Mouse (Mus musculus) forebrain, embryonic 12.5 days (tissue): Measurements from ENCODE around the gene Tpst2. TPM values are rescaled to one million over a fixed set of nuclear protein-coding genes. Genes with fewer than 3 reads are reported as not detected.
A peak's percentile ranks its signal among the peaks of the same experiment; 100 is the strongest.

Experiments
- ATAC-seq: fragments of 200-750 bp; cut with Nextera tagmentation; 2 replicates; pipeline ENCODE4 v1.8.0; 2017; ENCODE audit warnings: moderate TSS enrichment; ENCODE audit not compliant: low FRiP score
- H3K27ac ChIP-seq: fragments of 300-500 bp; sonication (generic); 2 replicates; pipeline ENCODE4 v1.5.1; 2016; ENCODE audit warnings: mild to moderate bottlenecking
- H3K27me3 ChIP-seq: fragments of 300-500 bp; sonication (generic); 2 replicates; pipeline ENCODE4 v1.6.1; 2016; ENCODE audit warnings: mild to moderate bottlenecking
- H3K36me3 ChIP-seq: fragments of 300-500 bp; sonication (generic); replicated peaks from 2 replicates; pipeline ENCODE4 v1.6.1; 2016; ENCODE audit warnings: mild to moderate bottlenecking
- H3K4me1 ChIP-seq: fragments of 300-500 bp; sonication (generic); 2 replicates; pipeline ENCODE4 v1.6.1; 2016
- H3K4me2 ChIP-seq: fragments of 300-500 bp; sonication (generic); 2 replicates; pipeline ENCODE4 v1.6.1; 2016; ENCODE audit warnings: mild to moderate bottlenecking, moderate library complexity
- H3K4me3 ChIP-seq: fragments of 300-500 bp; sonication (generic); replicated peaks from 2 replicates; pipeline ENCODE4 v1.5.1; 2016; ENCODE audit warnings: mild to moderate bottlenecking
- H3K9ac ChIP-seq: fragments of 300-500 bp; sonication (generic); 2 replicates; pipeline ENCODE4 v1.6.1; 2016; ENCODE audit warnings: mild to moderate bottlenecking
- H3K9me3 ChIP-seq: fragments of 300-500 bp; sonication (generic); 2 replicates; pipeline ENCODE4 v1.6.1; 2016
- WGBS: fragments of 180-500 bp; shearing (Covaris S2); methylation state at CpG from one replicate; pipeline ENCODE4 v1.1.7; 2016; 5-methylcytosine and 5-hydroxymethylcytosine counted together
- polyA plus RNA-seq: library from polyadenylated mRNA; unstranded; fragments of >200 nt; fragmentation: Nextera tagmentation; extraction: Ambion mirVana; gene quantifications from 2 replicates; pipeline ENCODE4 v1.2.1, GENCODE M21; 2016

Tpst2 gene
- polyA plus RNA-seq, 1 experiment from 2014 or later = 27.1 TPM

GRCm38 (mm10) chr5:112295564-112295963, 19.1 kb downstream of the Tpst2 start:
- WGBS = 56% methylated on average over 8 of the region's 8 CpGs
- Histone ChIP-seq H3K4me2 (no peak overlapping the region), H3K27ac (no peak overlapping the region), H3K27me3 (no peaks in the 10 kb centered on the region), H3K9ac (no peak overlapping the region), H3K9me3 (no peaks in the 10 kb centered on the region), H3K4me3 (no peak overlapping the region), H3K36me3 (no peaks in the 10 kb centered on the region), H3K4me1 (peaks cover 17% of the 10 kb centered on the region)
- no peak for ATAC-seq

DNA sequence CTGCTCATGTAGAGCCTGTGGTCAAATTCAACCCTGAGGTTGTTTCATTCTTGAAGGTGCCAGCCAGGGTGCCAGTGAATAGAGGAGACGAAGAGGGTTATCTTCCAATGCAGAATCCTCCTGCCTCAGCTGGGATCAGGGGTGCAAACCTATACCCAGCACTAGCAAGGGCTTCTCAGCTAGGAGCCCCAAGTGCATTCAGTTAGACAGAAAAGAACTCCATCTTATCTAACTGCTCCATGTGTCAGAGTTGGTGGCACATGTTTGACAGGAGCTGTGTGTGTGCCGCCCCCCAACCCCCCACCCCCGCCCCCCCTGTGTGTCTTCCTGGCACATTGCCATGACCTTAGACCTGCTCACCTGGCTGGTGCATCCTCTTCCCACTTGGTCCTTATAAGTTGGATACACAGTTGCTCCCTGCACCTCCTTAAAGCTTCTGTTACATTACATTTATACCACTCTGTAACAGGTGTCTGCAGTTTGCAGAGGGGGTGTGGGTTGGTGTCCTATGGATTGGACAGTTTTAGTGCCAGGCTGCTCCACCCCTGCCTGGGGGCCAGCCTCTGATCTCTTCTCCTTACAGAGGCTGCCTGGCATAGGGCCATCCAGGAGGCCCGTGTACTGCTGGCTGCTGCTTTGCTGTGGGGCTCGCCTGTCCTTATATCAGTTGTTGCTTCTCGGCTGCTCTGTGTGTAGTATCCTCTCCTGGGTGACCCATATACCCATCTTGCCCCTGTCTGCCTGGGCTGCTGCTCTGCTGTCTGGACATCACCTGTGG, 20.1 kb downstream of the Tpst2 start:
- Histone ChIP-seq H3K9ac (no peak overlapping the region), H3K4me1 (peaks cover 17% of the 10 kb centered on the region), H3K4me3 (no peak overlapping the region), H3K27ac (0 out of 2 replicates have a peak overlapping the region, but pooled peaks have one; percentile 19), H3K9me3 (no peaks in the 10 kb centered on the region), H3K4me2 (no peak overlapping the region), H3K36me3 (no peaks in the 10 kb centered on the region), H3K27me3 (no peaks in the 10 kb centered on the region)
- no peak for ATAC-seq
- WGBS = 91% methylated on average over 6 of the region's 6 CpGs

DNA sequence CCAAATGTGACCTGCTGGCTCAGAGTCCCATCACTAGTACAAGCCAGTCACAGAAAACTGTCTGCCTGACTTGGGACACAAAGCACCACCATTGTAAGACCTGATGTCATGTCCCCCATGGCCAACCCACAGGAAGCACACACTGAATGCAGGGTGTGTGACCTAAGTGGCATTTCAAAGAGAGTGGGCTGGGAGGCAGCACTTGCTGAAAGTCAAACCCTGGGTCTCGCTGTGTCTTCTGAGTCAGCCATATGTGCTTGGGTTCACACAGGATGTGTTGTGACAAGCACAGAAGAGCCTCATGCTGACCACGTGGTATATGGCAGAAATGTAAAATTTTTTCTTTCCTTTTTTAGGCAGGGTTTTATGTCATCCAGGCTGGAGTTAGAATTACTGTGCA, 20.8 kb downstream of the Tpst2 start:
- Histone ChIP-seq H3K4me2 (no peak overlapping the region), H3K9ac (no peak overlapping the region), H3K27me3 (no peaks in the 10 kb centered on the region), H3K36me3 (no peaks in the 10 kb centered on the region), H3K27ac (0 out of 2 replicates have a peak overlapping the region, but pooled peaks have one; percentile 19), H3K9me3 (no peaks in the 10 kb centered on the region), H3K4me1 (peaks cover 17% of the 10 kb centered on the region), H3K4me3 (no peak overlapping the region)
- no peak for ATAC-seq
- WGBS = 93% methylated on average over 2 of the region's 2 CpGs

- WGBS = 92% methylated on average over 12 of the region's 12 CpGs
- Histone ChIP-seq H3K4me2 (no peak overlapping the region), H3K9me3 (no peaks in the 10 kb centered on the region), H3K27me3 (no peaks in the 10 kb centered on the region), H3K36me3 (no peaks in the 10 kb centered on the region), H3K27ac (no peak overlapping the region), H3K4me1 (peaks cover 17% of the 10 kb centered on the region), H3K4me3 (no peak overlapping the region), H3K9ac (no peak overlapping the region)
- no peak for ATAC-seq
Measured at GRCm38 (mm10) chr5:112298226-112298988, 21.9 kb downstream of the Tpst2 start.

- H3K27ac ChIP-seq = 0 out of 2 replicates have a peak overlapping the region, but pooled peaks have one; percentile 8
- WGBS = 87% methylated on average over 4 of the region's 4 CpGs
- no peak for ATAC-seq
Measured at GRCm38 (mm10) chr5:112299399-112299798, 22.9 kb downstream of the Tpst2 start.

GRCm38 (mm10) chr5:112300112-112300511, 23.6 kb downstream of the Tpst2 start:
- Histone ChIP-seq H3K36me3 (no peaks in the 10 kb centered on the region), H3K9ac (no peak overlapping the region), H3K4me3 (no peak overlapping the region), H3K27me3 (no peaks in the 10 kb centered on the region), H3K4me1 (peaks cover 6% of the 10 kb centered on the region), H3K9me3 (no peaks in the 10 kb centered on the region), H3K27ac (no peak overlapping the region), H3K4me2 (no peak overlapping the region)
- WGBS = 89% methylated on average over 2 of the region's 2 CpGs
- no peak for ATAC-seq

More at GRCm38 (mm10) chr5:112299399-112299798, 22.9 kb downstream of the Tpst2 start:
- H3K36me3 ChIP-seq = no peaks in the 10 kb centered on the region
- no peaks in the 10 kb centered on the region for H3K27me3 ChIP-seq
- no peak overlapping the region for H3K4me2 ChIP-seq
- H3K9me3 ChIP-seq = no peaks in the 10 kb centered on the region
- peaks cover 13% of the 10 kb centered on the region for H3K4me1 ChIP-seq
- H3K4me3 ChIP-seq = no peak overlapping the region
- H3K9ac ChIP-seq = no peak overlapping the region

- no peak overlapping the region for H3K9ac ChIP-seq
- no peaks in the 10 kb centered on the region; the same call in 1 of the 2 replicates for H3K4me1 ChIP-seq
- no peak overlapping the region for H3K4me3 ChIP-seq
- no peak overlapping the region for H3K4me2 ChIP-seq
- H3K9me3 ChIP-seq = no peaks in the 10 kb centered on the region
- H3K27me3 ChIP-seq = no peaks in the 10 kb centered on the region
- 94% methylated on average over 6 of the region's 6 CpGs for WGBS
- no peak overlapping the region for H3K27ac ChIP-seq
- no peaks in the 10 kb centered on the region for H3K36me3 ChIP-seq
- no peak for ATAC-seq
Measured at GRCm38 (mm10) chr5:112300721-112301308, 24.3 kb downstream of the Tpst2 start.

GRCm38 (mm10) chr5:112301694-112302093, 25.2 kb downstream of the Tpst2 start:
- Histone ChIP-seq H3K9ac (no peak overlapping the region), H3K27me3 (no peaks in the 10 kb centered on the region), H3K4me2 (no peak overlapping the region), H3K27ac (no peak overlapping the region), H3K36me3 (no peaks in the 10 kb centered on the region), H3K9me3 (no peaks in the 10 kb centered on the region), H3K4me1 (no peaks in the 10 kb centered on the region; the same call in 1 of the 2 replicates), H3K4me3 (no peak overlapping the region)
- 85% methylated on average over 4 of the region's 4 CpGs for WGBS
- ATAC-seq = no peak

GRCm38 (mm10) chr5:112302310-112302709, 25.8 kb downstream of the Tpst2 start:
- H3K36me3 ChIP-seq = peaks cover 1% of the 10 kb centered on the region; the same call in 1 of the 2 replicates
- H3K9me3 ChIP-seq = no peaks in the 10 kb centered on the region
- no peak overlapping the region for H3K4me3 ChIP-seq
- H3K4me2 ChIP-seq = no peak overlapping the region
- H3K9ac ChIP-seq = no peak overlapping the region
- 90% methylated on average over 5 of the region's 5 CpGs for WGBS
- ATAC-seq = no peak
- no peak overlapping the region for H3K27ac ChIP-seq
- no peaks in the 10 kb centered on the region for H3K27me3 ChIP-seq
- H3K4me1 ChIP-seq = no peaks in the 10 kb centered on the region

- Histone ChIP-seq H3K27me3 (no peaks in the 10 kb centered on the region), H3K9me3 (no peaks in the 10 kb centered on the region), H3K4me3 (no peak overlapping the region), H3K36me3 (peaks cover 33% of the 10 kb centered on the region), H3K27ac (no peak overlapping the region), H3K4me1 (no peaks in the 10 kb centered on the region), H3K9ac (no peak overlapping the region), H3K4me2 (no peak overlapping the region)
- 75% methylated on average over 5 of the region's 5 CpGs for WGBS
- no peak for ATAC-seq
Measured at GRCm38 (mm10) chr5:112305842-112306241, 29.4 kb downstream of the Tpst2 start.

DNA sequence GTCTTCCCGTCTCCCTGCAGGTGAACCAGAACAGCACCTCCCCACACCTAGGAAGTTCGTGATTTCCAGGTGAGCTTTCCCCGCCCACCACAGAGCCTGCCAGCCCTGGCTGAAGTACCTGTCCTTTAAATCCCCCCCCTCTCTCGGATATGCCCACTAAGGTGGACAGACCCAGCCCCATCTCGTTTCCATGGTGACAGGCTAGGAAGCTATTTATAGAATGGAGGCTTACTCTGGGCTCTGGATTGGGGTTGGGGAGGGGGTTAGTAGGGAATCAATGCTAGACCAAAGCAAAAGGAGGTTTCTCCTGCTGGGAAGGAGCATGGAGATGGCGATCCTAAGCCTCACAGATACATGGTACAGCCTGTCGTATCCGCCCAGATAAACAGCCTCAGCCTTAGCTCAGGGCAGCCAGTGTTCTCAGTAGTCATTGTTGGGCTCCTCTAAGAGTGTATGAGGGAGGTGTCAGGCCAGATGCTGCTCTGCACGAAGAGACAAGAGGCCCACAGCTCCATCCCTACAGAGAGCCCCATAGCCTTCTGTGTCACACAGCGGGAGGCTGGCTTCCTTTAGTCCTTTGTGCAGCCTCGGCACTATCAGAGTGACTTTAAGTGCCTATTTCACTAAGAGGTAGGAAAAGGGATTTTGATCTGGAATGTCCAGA, 36.9 kb downstream of the Tpst2 start:
- H3K4me2 ChIP-seq = no peak overlapping the region
- ATAC-seq = no peak
- H3K9ac ChIP-seq = no peak overlapping the region
- H3K9me3 ChIP-seq = no peaks in the 10 kb centered on the region
- H3K4me1 ChIP-seq = peaks cover 9% of the 10 kb centered on the region
- no peak overlapping the region for H3K4me3 ChIP-seq
- H3K36me3 ChIP-seq = peaks cover 55% of the 10 kb centered on the region
- no peaks in the 10 kb centered on the region for H3K27me3 ChIP-seq
- WGBS = 54% methylated on average over 11 of the region's 11 CpGs
- peak overlapping the region; percentile 46; the same call in 1 of the 2 replicates for H3K27ac ChIP-seq

- 73% methylated on average over 5 of the region's 5 CpGs for WGBS
- Histone ChIP-seq H3K4me1 (peaks cover 9% of the 10 kb centered on the region), H3K27ac (no peak overlapping the region), H3K9ac (no peak overlapping the region), H3K9me3 (no peaks in the 10 kb centered on the region), H3K27me3 (no peaks in the 10 kb centered on the region; the same call in 1 of the 2 replicates), H3K36me3 (peaks cover 28% of the 10 kb centered on the region), H3K4me2 (no peak overlapping the region), H3K4me3 (no peak overlapping the region)
- no peak for ATAC-seq
Measured at GRCm38 (mm10) chr5:112316468-112316867, 40.0 kb downstream of the Tpst2 start.
